Mouse (Mus musculus) midbrain, embryonic 13.5 days (tissue): ENCODE results near the gene Gfra1. TPM values are rescaled to one million over a fixed set of nuclear protein-coding genes. Genes with fewer than 3 reads are reported as not detected.

Source experiments
- ATAC-seq: fragments of 200-750 bp; cut with Nextera tagmentation; 2 replicates; pipeline ENCODE4 v1.8.0; 2017; ENCODE audit warnings: mild to moderate bottlenecking, moderate TSS enrichment, moderate library complexity
- H3K27ac ChIP-seq: fragments of 300-500 bp; sonication (generic); 2 replicates; pipeline ENCODE4 v1.5.1; 2015; ENCODE audit warnings: inconsistent platforms, mild to moderate bottlenecking, moderate library complexity
- H3K27me3 ChIP-seq: fragments of 300-500 bp; sonication (generic); 2 replicates; pipeline ENCODE4 v1.6.1; 2015; ENCODE audit warnings: mild to moderate bottlenecking, inconsistent platforms
- H3K36me3 ChIP-seq: fragments of 300-500 bp; sonication (generic); 2 replicates; pipeline ENCODE4 v1.6.1; 2015; ENCODE audit warnings: mild to moderate bottlenecking, inconsistent platforms
- H3K4me1 ChIP-seq: fragments of 300-500 bp; sonication (generic); replicated peaks from 2 replicates; pipeline ENCODE4 v1.6.1; 2015; ENCODE audit warnings: inconsistent platforms
- H3K4me2 ChIP-seq: fragments of 300-500 bp; sonication (generic); replicated peaks from 2 replicates; pipeline ENCODE4 v1.6.1; 2015; ENCODE audit warnings: moderate library complexity, mild to moderate bottlenecking, inconsistent platforms
- H3K4me3 ChIP-seq: fragments of 300-500 bp; sonication (generic); replicated peaks from 2 replicates; pipeline ENCODE4 v1.5.1; 2015; ENCODE audit warnings: mild to moderate bottlenecking, inconsistent platforms
- H3K9ac ChIP-seq: fragments of 300-500 bp; sonication (generic); replicated peaks from 2 replicates; pipeline ENCODE4 v1.6.1; 2015; ENCODE audit warnings: mild to moderate bottlenecking, inconsistent platforms
- H3K9me3 ChIP-seq: fragments of 300-500 bp; sonication (generic); 2 replicates; pipeline ENCODE4 v1.6.1; 2016; ENCODE audit warnings: mild to moderate bottlenecking, inconsistent platforms
- WGBS: fragments of 180-500 bp; shearing (Covaris S2); methylation state at CpG from one replicate; pipeline ENCODE4 v1.1.7; 2015; 5-methylcytosine and 5-hydroxymethylcytosine counted together
- polyA plus RNA-seq: library from polyadenylated mRNA; unstranded; fragments of >200 nt; fragmentation: Nextera tagmentation; extraction: Ambion mirVana; gene quantifications from 2 replicates; pipeline ENCODE4 v1.2.1, GENCODE M21; 2015

The Gfra1 gene
- polyA plus RNA-seq, 1 experiment from 2014 or later = 47.9 TPM

- Histone ChIP-seq H3K9ac (no peak overlapping the region), H3K27ac (peak overlapping the region; percentile 80), H3K36me3 (no peaks in the 10 kb centered on the region), H3K4me3 (no peak overlapping the region), H3K4me1 (peaks cover 69% of the 10 kb centered on the region), H3K27me3 (peaks cover 42% of the 10 kb centered on the region), H3K9me3 (no peaks in the 10 kb centered on the region), H3K4me2 (peak overlapping the region; percentile 9; the same call in 1 of the 2 replicates)
- ATAC-seq = peak; percentile 66
- WGBS = 2% methylated on average over 5 of the region's 5 CpGs
Observed at GRCm38 (mm10) chr19:58349890-58350408, 105.8 kb downstream of the Gfra1 start.

- Histone ChIP-seq H3K4me1 (peaks cover 39% of the 10 kb centered on the region), H3K9me3 (no peaks in the 10 kb centered on the region), H3K27me3 (peaks cover 25% of the 10 kb centered on the region), H3K27ac (peak overlapping the region; percentile 40; the same call in 1 of the 2 replicates), H3K4me3 (no peak overlapping the region), H3K9ac (no peak overlapping the region), H3K36me3 (no peaks in the 10 kb centered on the region), H3K4me2 (no peak overlapping the region)
- ATAC-seq = no peak
- WGBS = 27% methylated on average over 7 of the region's 7 CpGs
Observed at GRCm38 (mm10) chr19:58345137-58345536, 110.6 kb downstream of the Gfra1 start.

GRCm38 (mm10) chr19:58341351-58341750, 114.4 kb downstream of the Gfra1 start:
- WGBS = 72% methylated on average over 4 of the region's 4 CpGs
- ATAC-seq = no peak

GRCm38 (mm10) chr19:58340221-58340620, 115.5 kb downstream of the Gfra1 start:
- WGBS = 86% methylated on average over 8 of the region's 8 CpGs
- Histone ChIP-seq H3K27ac (no peak overlapping the region), H3K4me2 (no peak overlapping the region), H3K9me3 (no peaks in the 10 kb centered on the region), H3K9ac (no peak overlapping the region), H3K27me3 (peaks cover 7% of the 10 kb centered on the region; the same call in 1 of the 2 replicates), H3K4me1 (peaks cover 33% of the 10 kb centered on the region), H3K4me3 (no peak overlapping the region), H3K36me3 (no peaks in the 10 kb centered on the region)
- no peak for ATAC-seq

More at GRCm38 (mm10) chr19:58341351-58341750, 114.4 kb downstream of the Gfra1 start:
- H3K4me3 ChIP-seq = no peak overlapping the region
- H3K9ac ChIP-seq = no peak overlapping the region
- no peak overlapping the region for H3K4me2 ChIP-seq
- H3K27ac ChIP-seq = no peak overlapping the region
- no peaks in the 10 kb centered on the region for H3K36me3 ChIP-seq
- peaks cover 30% of the 10 kb centered on the region for H3K4me1 ChIP-seq
- peaks cover 7% of the 10 kb centered on the region; the same call in 1 of the 2 replicates for H3K27me3 ChIP-seq
- H3K9me3 ChIP-seq = no peaks in the 10 kb centered on the region

- no peak overlapping the region for H3K4me2 ChIP-seq
- H3K27me3 ChIP-seq = peaks cover 4% of the 10 kb centered on the region; the same call in 1 of the 2 replicates
- H3K9ac ChIP-seq = no peak overlapping the region
- 67% methylated on average over 6 of the region's 6 CpGs for WGBS
- no peaks in the 10 kb centered on the region for H3K36me3 ChIP-seq
- peaks cover 34% of the 10 kb centered on the region for H3K4me1 ChIP-seq
- H3K9me3 ChIP-seq = no peaks in the 10 kb centered on the region
- no peak overlapping the region for H3K4me3 ChIP-seq
- no peak for ATAC-seq
- no peak overlapping the region for H3K27ac ChIP-seq
Observed at GRCm38 (mm10) chr19:58336802-58337201, 118.9 kb downstream of the Gfra1 start.

- WGBS = 30% methylated on average over 12 of the region's 12 CpGs
- H3K9ac ChIP-seq = no peak overlapping the region
- H3K4me1 ChIP-seq = peaks cover 29% of the 10 kb centered on the region
- ATAC-seq = no peak; the same call in 1 of the 2 replicates
- H3K9me3 ChIP-seq = no peaks in the 10 kb centered on the region
- no peak overlapping the region for H3K4me2 ChIP-seq
- no peak overlapping the region for H3K4me3 ChIP-seq
- no peaks in the 10 kb centered on the region for H3K36me3 ChIP-seq
- peak overlapping the region; percentile 25; the same call in 1 of the 2 replicates for H3K27ac ChIP-seq
- peaks cover 4% of the 10 kb centered on the region; the same call in 1 of the 2 replicates for H3K27me3 ChIP-seq
Observed at GRCm38 (mm10) chr19:58335585-58336530, 119.9 kb downstream of the Gfra1 start.

- ATAC-seq = no peak
Observed at GRCm38 (mm10) chr19:58329305-58329704, 126.4 kb downstream of the Gfra1 start.

GRCm38 (mm10) chr19:58328014-58328413, 127.7 kb downstream of the Gfra1 start:
- Histone ChIP-seq H3K27me3 (no peaks in the 10 kb centered on the region), H3K4me2 (no peak overlapping the region), H3K4me1 (peaks cover 41% of the 10 kb centered on the region), H3K36me3 (no peaks in the 10 kb centered on the region), H3K4me3 (no peak overlapping the region), H3K9me3 (no peaks in the 10 kb centered on the region), H3K27ac (peak overlapping the region; percentile 75), H3K9ac (no peak overlapping the region; the same call in 1 of the 2 replicates)
- 49% methylated on average over 5 of the region's 5 CpGs for WGBS
- peak; percentile 41 for ATAC-seq

More at GRCm38 (mm10) chr19:58329305-58329704, 126.4 kb downstream of the Gfra1 start:
- H3K9ac ChIP-seq = no peak overlapping the region
- no peaks in the 10 kb centered on the region for H3K9me3 ChIP-seq
- no peak overlapping the region for H3K4me2 ChIP-seq
- 20% methylated on average over 5 of the region's 5 CpGs for WGBS
- no peaks in the 10 kb centered on the region for H3K36me3 ChIP-seq
- peak overlapping the region; percentile 75 for H3K27ac ChIP-seq
- peaks cover 41% of the 10 kb centered on the region for H3K4me1 ChIP-seq
- no peak overlapping the region for H3K4me3 ChIP-seq
- no peaks in the 10 kb centered on the region for H3K27me3 ChIP-seq

GRCm38 (mm10) chr19:58316474-58316873, 139.2 kb downstream of the Gfra1 start:
- 82% methylated on average over 5 of the region's 5 CpGs for WGBS
- peaks cover 7% of the 10 kb centered on the region for H3K4me1 ChIP-seq

GRCm38 (mm10) chr19:58315681-58316080, 140.0 kb downstream of the Gfra1 start:
- no peak overlapping the region for H3K4me3 ChIP-seq
- H3K36me3 ChIP-seq = peaks cover 11% of the 10 kb centered on the region
- H3K27me3 ChIP-seq = no peaks in the 10 kb centered on the region
- H3K4me1 ChIP-seq = peaks cover 13% of the 10 kb centered on the region
- no peak overlapping the region for H3K27ac ChIP-seq
- no peak for ATAC-seq
- H3K9ac ChIP-seq = no peak overlapping the region
- no peak overlapping the region for H3K4me2 ChIP-seq
- 96% methylated on average over 5 of the region's 5 CpGs for WGBS
- peaks cover 10% of the 10 kb centered on the region; the same call in 1 of the 2 replicates for H3K9me3 ChIP-seq

More at GRCm38 (mm10) chr19:58316474-58316873, 139.2 kb downstream of the Gfra1 start:
- Histone ChIP-seq H3K27ac (no peak overlapping the region), H3K9me3 (peaks cover 10% of the 10 kb centered on the region; the same call in 1 of the 2 replicates), H3K27me3 (no peaks in the 10 kb centered on the region), H3K36me3 (peaks cover 11% of the 10 kb centered on the region), H3K4me2 (no peak overlapping the region), H3K9ac (no peak overlapping the region), H3K4me3 (no peak overlapping the region)
- ATAC-seq = no peak

- H3K4me1 ChIP-seq = peaks cover 24% of the 10 kb centered on the region
- H3K27ac ChIP-seq = no peak overlapping the region
- no peak overlapping the region for H3K9ac ChIP-seq
- no peak for ATAC-seq
- no peaks in the 10 kb centered on the region for H3K27me3 ChIP-seq
- 72% methylated on average over 5 of the region's 5 CpGs for WGBS
- peaks cover 10% of the 10 kb centered on the region; the same call in 1 of the 2 replicates for H3K9me3 ChIP-seq
- H3K4me3 ChIP-seq = no peak overlapping the region
- H3K36me3 ChIP-seq = peaks cover 11% of the 10 kb centered on the region
- no peak overlapping the region for H3K4me2 ChIP-seq
Observed at GRCm38 (mm10) chr19:58314631-58315030, 141.1 kb downstream of the Gfra1 start.

- no peak for ATAC-seq
- no peak overlapping the region for H3K4me3 ChIP-seq
- no peaks in the 10 kb centered on the region for H3K27me3 ChIP-seq
- no peak overlapping the region for H3K9ac ChIP-seq
- H3K9me3 ChIP-seq = peaks cover 10% of the 10 kb centered on the region; the same call in 1 of the 2 replicates
- peaks cover 27% of the 10 kb centered on the region for H3K4me1 ChIP-seq
- H3K27ac ChIP-seq = no peak overlapping the region
- 97% methylated on average over 2 of the region's 2 CpGs for WGBS
- H3K36me3 ChIP-seq = peaks cover 11% of the 10 kb centered on the region
- H3K4me2 ChIP-seq = no peak overlapping the region
Observed at GRCm38 (mm10) chr19:58313785-58314184, 141.9 kb downstream of the Gfra1 start.
